Mouse (Mus musculus) kidney, embryonic 15.5 days (tissue): Measurements from ENCODE around the gene Mrps18b. TPM values are rescaled to one million over a fixed set of nuclear protein-coding genes. Genes with fewer than 3 reads are reported as not detected.
A peak's percentile ranks its signal among the peaks of the same experiment; 100 is the strongest.

Experiments used
- ATAC-seq: fragments of 200-750 bp; cut with Nextera tagmentation; replicated peaks from 2 replicates; pipeline ENCODE4 v1.8.0; 2017; ENCODE audit warnings: moderate TSS enrichment; ENCODE audit not compliant: low FRiP score
- H3K27ac ChIP-seq: fragments of 300-500 bp; sonication (generic); 2 replicates; pipeline ENCODE4 v1.5.1; 2015; ENCODE audit warnings: mild to moderate bottlenecking, inconsistent platforms
- H3K27me3 ChIP-seq: fragments of 300-500 bp; sonication (generic); 2 replicates; pipeline ENCODE4 v1.6.1; 2015; ENCODE audit warnings: inconsistent platforms
- H3K36me3 ChIP-seq: fragments of 300-500 bp; sonication (generic); 2 replicates; pipeline ENCODE4 v1.6.1; 2015; ENCODE audit warnings: inconsistent platforms
- H3K4me1 ChIP-seq: fragments of 300-500 bp; sonication (generic); 2 replicates; pipeline ENCODE4 v1.6.1; 2015; ENCODE audit warnings: inconsistent platforms
- H3K4me2 ChIP-seq: fragments of 300-500 bp; sonication (generic); 2 replicates; pipeline ENCODE4 v1.6.1; 2015; ENCODE audit warnings: moderate library complexity, mild to moderate bottlenecking, inconsistent platforms
- H3K4me3 ChIP-seq: fragments of 300-500 bp; sonication (generic); replicated peaks from 2 replicates; pipeline ENCODE4 v1.5.1; 2015; ENCODE audit warnings: mild to moderate bottlenecking, inconsistent platforms
- H3K9ac ChIP-seq: fragments of 300-500 bp; sonication (generic); 2 replicates; pipeline ENCODE4 v1.6.1; 2015; ENCODE audit warnings: mild to moderate bottlenecking, inconsistent platforms
- H3K9me3 ChIP-seq: fragments of 300-500 bp; sonication (generic); replicated peaks from 2 replicates; pipeline ENCODE4 v1.6.1; 2016; ENCODE audit warnings: inconsistent platforms
- WGBS: fragments of 180-500 bp; shearing (Covaris S2); methylation state at CpG from one replicate; pipeline ENCODE4 v1.1.7; 2015; ENCODE audit warnings: mixed read lengths; 5-methylcytosine and 5-hydroxymethylcytosine counted together
- polyA plus RNA-seq: library from polyadenylated mRNA; unstranded; fragments of >200 nt; fragmentation: Nextera tagmentation; extraction: Ambion mirVana; gene quantifications from 2 replicates; pipeline ENCODE4 v1.2.1, GENCODE M21; 2015

Mrps18b gene
- polyA plus RNA-seq, 1 experiment from 2014 or later: 89.4 TPM

GRCm38 (mm10) chr17:35929534-35929933 is 13.3 kb upstream of the Mrps18b start:
- 94% methylated on average over 2 of the region's 2 CpGs for WGBS
- no peak overlapping the region for H3K9ac ChIP-seq
- H3K9me3 ChIP-seq: no peaks in the 10 kb centered on the region

GRCm38 (mm10) chr17:35927471-35927870 is 11.3 kb upstream of the Mrps18b start:
- Histone ChIP-seq H3K4me2 (no peak overlapping the region), H3K9ac (no peak overlapping the region), H3K4me1 (0 out of 2 replicates have a peak, but pooled peaks cover 1% of the 10 kb centered on the region), H3K27me3 (no peaks in the 10 kb centered on the region), H3K27ac (no peak overlapping the region), H3K9me3 (no peaks in the 10 kb centered on the region), H3K36me3 (peaks cover 88% of the 10 kb centered on the region), H3K4me3 (no peak overlapping the region)
- WGBS: 66% methylated on average over 1 of the region's 1 CpGs
- no peak for ATAC-seq

More at GRCm38 (mm10) chr17:35929534-35929933, 13.3 kb upstream of the Mrps18b start:
- Histone ChIP-seq H3K4me1 (no peaks in the 10 kb centered on the region), H3K36me3 (peaks cover 74% of the 10 kb centered on the region), H3K27ac (no peak overlapping the region), H3K4me3 (no peak overlapping the region), H3K4me2 (no peak overlapping the region), H3K27me3 (no peaks in the 10 kb centered on the region)
- ATAC-seq: no peak

- H3K9me3 ChIP-seq: no peaks in the 10 kb centered on the region
- no peak overlapping the region for H3K27ac ChIP-seq
- peaks cover 33% of the 10 kb centered on the region for H3K4me1 ChIP-seq
- no peak overlapping the region for H3K4me3 ChIP-seq
- no peak overlapping the region for H3K4me2 ChIP-seq
- 91% methylated on average over 4 of the region's 4 CpGs for WGBS
- no peak for ATAC-seq
- H3K27me3 ChIP-seq: no peaks in the 10 kb centered on the region
- peaks cover 58% of the 10 kb centered on the region for H3K36me3 ChIP-seq
- H3K9ac ChIP-seq: no peak overlapping the region
Observed at GRCm38 (mm10) chr17:35923281-35923680, 7.1 kb upstream of the Mrps18b start.

GRCm38 (mm10) chr17:35922566-35922965 is 6.4 kb upstream of the Mrps18b start:
- no peaks in the 10 kb centered on the region for H3K27me3 ChIP-seq
- H3K36me3 ChIP-seq: peaks cover 51% of the 10 kb centered on the region
- WGBS: 82% methylated on average over 3 of the region's 3 CpGs
- no peaks in the 10 kb centered on the region for H3K9me3 ChIP-seq
- H3K9ac ChIP-seq: no peak overlapping the region
- H3K4me1 ChIP-seq: peaks cover 33% of the 10 kb centered on the region
- ATAC-seq: no peak
- no peak overlapping the region for H3K27ac ChIP-seq
- H3K4me3 ChIP-seq: no peak overlapping the region
- no peak overlapping the region for H3K4me2 ChIP-seq

- Histone ChIP-seq H3K4me3 (no peak overlapping the region), H3K4me2 (no peak overlapping the region), H3K9me3 (no peaks in the 10 kb centered on the region), H3K4me1 (peaks cover 33% of the 10 kb centered on the region), H3K27ac (peak overlapping the region; percentile 50), H3K27me3 (no peaks in the 10 kb centered on the region), H3K36me3 (peaks cover 42% of the 10 kb centered on the region), H3K9ac (no peak overlapping the region)
- WGBS: 67% methylated on average over 4 of the region's 4 CpGs
- no peak for ATAC-seq
Observed at GRCm38 (mm10) chr17:35921710-35922109, 5.5 kb upstream of the Mrps18b start.

- Histone ChIP-seq H3K9ac (no peak overlapping the region), H3K27me3 (no peaks in the 10 kb centered on the region), H3K27ac (peak overlapping the region; percentile 98), H3K4me2 (no peak overlapping the region), H3K9me3 (no peaks in the 10 kb centered on the region), H3K4me1 (peaks cover 33% of the 10 kb centered on the region), H3K4me3 (no peak overlapping the region), H3K36me3 (peaks cover 35% of the 10 kb centered on the region)
- 68% methylated on average over 5 of the region's 5 CpGs for WGBS
- no peak for ATAC-seq
Observed at GRCm38 (mm10) chr17:35920862-35921562, 4.8 kb upstream of the Mrps18b start.

GRCm38 (mm10) chr17:35920384-35920783 is 4.2 kb upstream of the Mrps18b start:
- ATAC-seq: no peak
- Histone ChIP-seq H3K27me3 (no peaks in the 10 kb centered on the region), H3K9ac (0 out of 2 replicates have a peak overlapping the region, but pooled peaks have one; percentile 6), H3K9me3 (no peaks in the 10 kb centered on the region), H3K27ac (peak overlapping the region; percentile 98), H3K4me1 (peaks cover 36% of the 10 kb centered on the region), H3K4me2 (peak overlapping the region; percentile 84; the same call in 1 of the 2 replicates), H3K36me3 (peaks cover 29% of the 10 kb centered on the region), H3K4me3 (0 out of 2 replicates have a peak overlapping the region, but pooled peaks have one; percentile 67)
- WGBS: 81% methylated on average over 1 of the region's 1 CpGs

- ATAC-seq: no peak
- Histone ChIP-seq H3K9me3 (no peaks in the 10 kb centered on the region), H3K4me1 (peaks cover 41% of the 10 kb centered on the region), H3K9ac (0 out of 2 replicates have a peak overlapping the region, but pooled peaks have one; percentile 6), H3K36me3 (peaks cover 24% of the 10 kb centered on the region), H3K4me2 (peak overlapping the region; percentile 84), H3K27ac (peak overlapping the region; percentile 98), H3K27me3 (no peaks in the 10 kb centered on the region), H3K4me3 (peak overlapping the region; percentile 67)
- 47% methylated on average over 6 of the region's 6 CpGs for WGBS
Observed at GRCm38 (mm10) chr17:35919864-35920301, 3.7 kb upstream of the Mrps18b start.

GRCm38 (mm10) chr17:35919060-35919715 is 3.0 kb upstream of the Mrps18b start:
- H3K4me1 ChIP-seq: peaks cover 46% of the 10 kb centered on the region
- WGBS: 9% methylated on average over 7 of the region's 7 CpGs
- peak overlapping the region; percentile 83 for H3K9ac ChIP-seq

GRCm38 (mm10) chr17:35918276-35919059 is 2.3 kb upstream of the Mrps18b start:
- no peak for ATAC-seq
- no peaks in the 10 kb centered on the region for H3K9me3 ChIP-seq
- WGBS: under 1% methylated on average over 11 of the region's 11 CpGs
- peak overlapping the region; percentile 84 for H3K4me2 ChIP-seq
- peak overlapping the region; percentile 83 for H3K9ac ChIP-seq
- H3K4me1 ChIP-seq: peaks cover 46% of the 10 kb centered on the region
- peaks cover 20% of the 10 kb centered on the region for H3K36me3 ChIP-seq
- H3K27me3 ChIP-seq: no peaks in the 10 kb centered on the region
- peak overlapping the region; percentile 98 for H3K27ac ChIP-seq
- H3K4me3 ChIP-seq: peak overlapping the region; percentile 67

More at GRCm38 (mm10) chr17:35919060-35919715, 3.0 kb upstream of the Mrps18b start:
- H3K36me3 ChIP-seq: peaks cover 21% of the 10 kb centered on the region
- H3K4me3 ChIP-seq: peak overlapping the region; percentile 67
- peak; percentile 34 for ATAC-seq
- no peaks in the 10 kb centered on the region for H3K27me3 ChIP-seq
- no peaks in the 10 kb centered on the region for H3K9me3 ChIP-seq
- H3K27ac ChIP-seq: peak overlapping the region; percentile 98
- peak overlapping the region; percentile 84 for H3K4me2 ChIP-seq

GRCm38 (mm10) chr17:35917463-35918251 is 1.5 kb upstream of the Mrps18b start:
- H3K4me2 ChIP-seq: peak overlapping the region; percentile 84
- WGBS: under 1% methylated on average over 13 of the region's 13 CpGs
- H3K9ac ChIP-seq: peak overlapping the region; percentile 83
- peak overlapping the region; percentile 98 for H3K27ac ChIP-seq
- H3K4me3 ChIP-seq: peak overlapping the region; percentile 67
- no peak for ATAC-seq
- no peaks in the 10 kb centered on the region for H3K9me3 ChIP-seq
- H3K27me3 ChIP-seq: no peaks in the 10 kb centered on the region
- peaks cover 46% of the 10 kb centered on the region for H3K4me1 ChIP-seq
- peaks cover 21% of the 10 kb centered on the region for H3K36me3 ChIP-seq
